Mouse (Mus musculus): Measurements from ENCODE around the gene Rptor.

The Rptor gene

DNA sequence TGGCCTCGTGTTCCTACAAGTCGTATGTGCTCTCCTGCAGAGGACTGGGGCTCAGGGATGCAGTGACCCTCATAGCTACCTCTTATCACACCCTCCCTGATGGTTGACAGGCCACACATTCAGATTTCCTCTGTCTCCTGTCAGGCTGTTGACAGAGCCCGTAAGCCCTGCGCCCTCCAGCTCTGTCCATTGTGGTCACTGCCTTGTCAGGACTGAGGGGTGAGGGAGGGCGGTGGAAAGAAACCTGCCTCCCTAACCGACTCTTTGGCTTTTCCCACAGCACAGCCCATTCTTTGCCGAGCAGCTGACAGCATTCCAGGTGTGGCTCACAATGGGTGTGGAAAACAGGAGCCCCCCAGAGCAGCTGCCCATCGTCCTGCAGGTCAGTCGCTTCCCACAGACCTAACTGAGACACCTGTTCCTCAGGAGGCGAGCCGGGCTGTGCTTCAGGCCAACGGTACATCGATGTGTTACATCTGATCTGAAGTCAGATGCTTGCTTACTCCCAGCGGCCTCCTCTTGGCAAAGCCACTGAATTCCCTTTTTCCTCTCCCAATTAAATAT is 214.2 kb downstream of the Rptor start:
- DNase-seq, result no peak

DNA sequence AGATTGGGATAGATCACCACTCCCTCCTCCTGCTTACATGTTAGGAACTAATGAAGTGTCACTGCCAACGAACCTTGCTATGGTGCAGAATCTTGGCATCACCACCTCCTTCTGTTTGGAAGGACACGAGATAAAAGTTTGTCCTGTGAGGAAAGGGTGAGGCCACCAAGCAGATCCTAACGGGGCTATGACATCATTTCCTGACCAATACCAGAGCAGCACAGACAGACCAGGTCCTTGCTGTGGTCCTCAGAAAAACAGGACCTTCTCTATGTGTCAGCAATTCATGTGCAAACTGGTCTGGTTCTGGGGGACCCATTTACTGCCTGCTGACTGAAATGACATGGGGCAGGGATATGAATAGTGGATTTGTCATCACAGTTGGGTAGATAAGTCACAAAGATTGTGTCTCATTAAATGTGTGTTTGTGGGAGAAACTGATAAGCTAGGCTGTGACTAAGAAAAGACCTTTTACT is 214.7 kb downstream of the Rptor start:
- no peak for DNase-seq

DNA sequence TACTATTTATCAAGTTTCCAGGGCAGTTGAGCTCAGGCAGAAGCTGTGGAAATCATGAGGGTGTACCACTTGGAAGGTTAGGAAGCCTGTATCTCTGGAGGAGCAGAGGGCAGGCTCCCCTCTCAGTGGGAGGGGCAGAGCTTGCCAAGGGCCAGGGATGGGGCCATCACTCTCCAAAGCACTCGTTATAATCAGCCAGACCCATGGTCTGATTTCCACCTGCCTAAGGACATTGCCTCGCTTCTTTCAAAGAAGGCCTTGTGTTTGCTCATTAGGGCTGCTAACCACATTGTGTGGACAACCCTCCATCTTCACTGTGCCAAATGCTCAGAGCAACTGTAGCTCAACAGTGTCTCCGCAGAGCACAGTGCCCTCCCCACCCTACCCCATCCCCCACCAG is 215.2 kb downstream of the Rptor start:
- no peak for DNase-seq

DNA sequence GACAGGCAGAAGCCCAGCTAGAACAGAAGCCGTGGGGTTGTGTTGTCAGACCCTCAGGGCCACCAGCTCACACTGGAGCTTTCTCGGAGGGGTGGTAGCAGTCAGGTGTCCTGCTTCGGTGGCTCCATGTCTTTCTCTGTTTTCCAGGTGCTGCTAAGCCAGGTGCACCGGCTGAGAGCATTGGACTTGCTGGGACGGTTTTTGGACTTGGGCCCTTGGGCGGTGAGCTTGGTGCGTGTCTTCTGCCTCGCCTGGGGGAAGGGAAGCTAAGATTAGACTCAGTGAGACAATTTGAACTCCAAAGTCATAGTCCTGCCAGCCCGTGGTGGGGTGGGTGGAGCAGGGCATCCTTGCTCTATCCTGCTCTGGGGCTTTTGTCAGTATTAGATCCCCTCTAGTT is 218.8 kb downstream of the Rptor start:
- DNase-seq, result no peak

DNA sequence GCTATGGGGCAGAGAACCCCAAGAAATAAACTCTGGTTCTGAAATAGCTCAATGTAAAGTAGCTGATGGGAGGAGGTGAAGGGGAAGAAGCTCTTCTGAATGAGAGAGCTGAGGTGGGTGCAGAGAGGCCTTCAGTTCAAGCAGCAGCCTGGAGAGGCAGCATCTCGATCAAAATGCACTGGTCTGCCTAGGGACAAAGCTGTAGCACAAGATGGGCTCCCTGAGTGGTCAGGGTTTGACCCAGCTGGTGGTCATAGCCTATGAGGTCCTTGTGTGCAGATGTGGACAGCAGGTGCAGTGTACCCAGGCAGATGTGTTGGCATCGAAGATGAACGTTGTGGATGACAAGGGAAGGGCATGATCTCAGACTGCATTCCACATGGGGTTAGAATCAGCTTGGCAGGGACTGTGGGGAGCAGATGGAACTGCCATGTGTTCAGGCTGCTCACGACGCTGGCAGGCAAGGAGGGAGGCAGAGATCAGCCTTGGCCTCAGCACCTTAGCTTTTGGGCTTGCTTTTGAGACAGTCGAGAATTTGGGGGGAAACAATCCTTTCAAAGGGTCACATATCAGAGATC is 221.5 kb downstream of the Rptor start:
- no peak for DNase-seq

DNA sequence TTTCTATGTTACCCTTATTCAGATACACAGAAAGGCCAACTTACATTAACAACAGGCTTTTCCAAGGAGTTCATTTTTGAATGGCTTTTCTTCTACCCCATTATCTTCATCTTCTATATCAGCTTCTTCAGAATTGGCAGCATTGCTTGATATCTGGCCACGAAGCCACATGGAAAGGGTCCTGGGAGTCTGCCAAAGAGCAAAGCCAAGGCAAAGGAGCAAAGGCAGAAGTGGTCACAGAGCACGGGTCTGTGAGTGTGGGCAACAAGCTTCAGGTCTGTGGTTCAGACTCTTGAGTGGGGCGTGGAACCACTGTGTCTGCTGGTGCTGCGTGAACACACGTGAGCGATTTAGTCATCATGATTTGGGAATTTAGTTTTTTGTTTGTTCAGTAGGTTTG is 223.1 kb downstream of the Rptor start:
- no peak for DNase-seq

DNA sequence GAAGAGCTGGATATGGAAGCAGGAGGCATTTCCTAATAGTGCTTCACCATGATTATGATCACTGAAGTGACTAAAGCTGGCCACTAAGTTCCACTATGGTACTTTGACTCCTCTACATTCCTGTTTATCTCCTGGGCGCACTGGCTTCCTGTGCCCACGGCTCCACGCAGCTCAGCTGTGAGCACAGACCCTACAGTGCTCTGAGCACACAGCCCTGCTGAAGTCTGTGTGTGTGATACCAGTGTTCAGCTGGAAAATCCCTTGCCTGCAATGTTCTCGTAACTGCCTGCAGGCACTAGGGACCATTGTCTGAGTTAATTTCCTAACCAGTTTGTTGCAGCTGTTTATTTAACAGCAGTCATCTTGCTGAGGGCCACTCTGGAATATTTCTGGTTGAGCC is 223.5 kb downstream of the Rptor start:
- no peak for DNase-seq

DNA sequence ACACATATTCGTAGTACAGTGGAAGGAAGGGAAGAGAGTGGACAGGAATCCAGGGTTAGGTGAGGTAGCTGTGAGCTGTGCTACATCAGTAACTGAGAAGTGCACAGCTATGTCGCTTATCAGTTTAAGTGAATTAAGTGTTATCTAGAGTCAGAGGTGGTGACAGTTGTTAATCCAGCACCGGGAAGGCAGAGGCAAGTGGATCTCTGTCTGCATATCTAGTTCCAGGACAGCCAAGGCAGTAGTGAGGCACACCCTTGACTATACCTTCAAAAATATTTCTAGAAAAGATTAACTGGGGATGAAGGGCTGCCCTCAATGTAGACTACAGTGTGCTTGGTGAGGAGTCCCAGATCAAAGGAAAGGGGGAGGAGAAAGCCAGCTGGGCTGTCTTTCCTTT is 226.4 kb downstream of the Rptor start:
- DNase-seq, result no peak

DNA sequence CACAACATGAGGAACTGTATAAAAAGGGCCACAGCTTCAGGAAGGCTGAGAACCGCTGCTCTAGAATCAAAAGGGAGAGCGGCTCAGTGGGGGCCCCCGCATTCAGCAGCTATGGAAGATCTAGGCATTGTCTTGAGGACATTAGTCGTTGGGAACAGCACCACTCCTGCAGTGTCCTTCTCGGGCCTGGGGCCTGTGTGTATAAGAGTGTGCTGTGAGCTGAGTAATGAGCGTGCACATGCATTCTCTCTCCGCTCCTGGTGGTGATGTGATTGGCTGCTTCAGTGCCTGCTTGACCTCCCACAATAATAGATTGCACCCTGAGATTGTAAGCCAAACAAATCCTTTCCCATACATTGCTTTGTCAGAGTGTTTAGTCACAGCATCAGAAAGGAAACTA is 229.0 kb downstream of the Rptor start:
- DNase-seq, result no peak

DNA sequence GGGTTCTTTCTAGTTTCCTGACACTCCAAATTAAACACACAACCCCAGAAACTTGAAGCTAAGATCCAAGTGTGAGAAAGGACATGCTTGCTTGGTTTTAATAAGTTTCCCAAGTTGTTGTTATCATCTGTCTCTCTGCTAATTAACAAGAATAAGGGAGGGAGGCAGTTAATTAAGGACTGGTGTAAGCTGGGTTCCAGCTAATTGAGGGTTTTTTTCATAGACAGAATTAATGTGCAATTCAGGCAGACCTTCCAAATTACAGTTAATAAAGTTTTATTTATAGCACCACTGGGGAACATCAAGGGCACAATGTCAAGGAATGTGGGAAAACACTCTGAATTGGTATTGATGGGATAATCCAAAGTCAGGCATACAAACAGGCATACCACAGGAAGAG is 230.6 kb downstream of the Rptor start:
- DNase-seq, result no peak

DNA sequence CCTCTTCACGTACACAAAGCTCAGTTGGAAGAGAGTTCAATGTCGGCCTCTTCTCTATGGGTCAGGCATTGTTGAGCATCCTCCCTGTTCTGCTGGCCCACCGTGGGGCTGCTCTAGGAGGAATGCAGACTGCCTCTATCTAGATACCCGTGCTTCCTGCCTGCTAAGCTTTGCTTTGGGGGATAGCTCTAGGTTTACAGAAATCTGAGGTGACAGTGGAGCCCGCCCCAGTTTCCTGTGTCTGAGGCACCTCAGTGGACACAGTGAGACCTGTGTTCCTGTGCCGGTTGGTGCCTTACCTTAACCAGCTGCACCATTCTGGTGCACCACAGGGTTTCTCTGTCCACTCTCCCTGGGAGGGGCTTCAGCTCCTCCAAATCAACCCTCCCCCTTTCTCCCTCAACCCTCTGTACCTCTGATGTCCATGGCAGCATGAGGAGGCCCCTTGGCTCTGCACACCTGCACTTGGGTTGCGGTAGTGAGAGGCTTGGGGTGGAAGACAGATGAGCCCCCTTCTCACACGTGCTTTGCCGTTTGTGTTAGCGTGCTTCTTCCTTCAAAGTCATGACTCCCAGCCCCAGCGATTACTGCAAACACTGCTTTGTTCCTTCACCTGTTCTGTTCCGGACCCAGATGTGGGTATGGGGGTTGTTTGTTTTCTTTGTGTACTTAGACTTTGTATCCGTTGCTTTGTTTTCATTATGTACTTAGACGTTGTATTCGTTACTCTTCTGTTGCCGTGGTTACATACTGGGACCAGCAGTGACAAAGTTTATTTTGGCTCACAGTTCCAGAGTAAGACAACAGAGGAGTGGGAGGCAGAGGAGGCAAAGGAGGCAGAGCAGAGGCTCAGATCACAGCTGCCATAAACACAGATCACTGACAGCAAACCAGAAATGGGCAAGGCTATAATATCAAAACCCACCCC is 231.4 kb downstream of the Rptor start:
- DNase-seq, result no peak

DNA sequence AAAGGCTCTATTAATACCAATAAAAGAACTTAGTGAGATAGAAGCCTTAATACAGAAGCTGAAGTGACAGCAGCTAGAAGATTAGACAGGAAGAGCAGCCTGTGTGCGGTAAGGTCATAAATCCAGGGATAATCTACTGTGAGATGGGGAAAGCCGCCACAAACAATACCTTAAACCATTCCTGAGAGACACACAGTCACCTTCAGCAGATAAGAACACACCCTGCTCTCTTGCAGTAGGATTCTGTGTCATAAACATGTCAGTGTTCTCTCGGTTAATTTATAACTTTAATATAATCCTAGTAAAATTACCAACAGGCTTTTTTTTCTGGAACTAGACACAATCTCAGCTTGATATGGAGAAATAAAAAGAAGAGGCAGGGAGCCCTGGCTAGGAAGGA is 233.6 kb downstream of the Rptor start:
- no peak for DNase-seq

DNA sequence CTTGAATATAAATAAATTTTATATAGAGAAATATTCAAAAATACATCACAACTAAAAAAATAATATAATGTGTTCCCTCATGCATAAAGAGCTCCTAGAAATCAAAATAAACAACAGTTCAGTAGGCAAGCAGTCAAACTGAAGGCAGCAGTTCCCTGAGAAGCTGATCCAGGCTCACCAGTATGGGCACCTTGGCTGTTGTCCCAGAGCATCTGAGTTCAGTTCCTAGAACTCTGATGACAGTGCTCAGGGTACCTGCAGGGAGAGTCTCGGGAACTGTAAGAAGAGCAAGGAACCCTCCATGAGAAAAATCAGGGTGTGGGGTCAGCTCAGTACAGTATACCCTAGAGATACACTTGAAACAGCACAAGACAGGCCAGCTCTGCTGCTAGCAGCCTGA is 235.1 kb downstream of the Rptor start:
- no peak for DNase-seq

DNA sequence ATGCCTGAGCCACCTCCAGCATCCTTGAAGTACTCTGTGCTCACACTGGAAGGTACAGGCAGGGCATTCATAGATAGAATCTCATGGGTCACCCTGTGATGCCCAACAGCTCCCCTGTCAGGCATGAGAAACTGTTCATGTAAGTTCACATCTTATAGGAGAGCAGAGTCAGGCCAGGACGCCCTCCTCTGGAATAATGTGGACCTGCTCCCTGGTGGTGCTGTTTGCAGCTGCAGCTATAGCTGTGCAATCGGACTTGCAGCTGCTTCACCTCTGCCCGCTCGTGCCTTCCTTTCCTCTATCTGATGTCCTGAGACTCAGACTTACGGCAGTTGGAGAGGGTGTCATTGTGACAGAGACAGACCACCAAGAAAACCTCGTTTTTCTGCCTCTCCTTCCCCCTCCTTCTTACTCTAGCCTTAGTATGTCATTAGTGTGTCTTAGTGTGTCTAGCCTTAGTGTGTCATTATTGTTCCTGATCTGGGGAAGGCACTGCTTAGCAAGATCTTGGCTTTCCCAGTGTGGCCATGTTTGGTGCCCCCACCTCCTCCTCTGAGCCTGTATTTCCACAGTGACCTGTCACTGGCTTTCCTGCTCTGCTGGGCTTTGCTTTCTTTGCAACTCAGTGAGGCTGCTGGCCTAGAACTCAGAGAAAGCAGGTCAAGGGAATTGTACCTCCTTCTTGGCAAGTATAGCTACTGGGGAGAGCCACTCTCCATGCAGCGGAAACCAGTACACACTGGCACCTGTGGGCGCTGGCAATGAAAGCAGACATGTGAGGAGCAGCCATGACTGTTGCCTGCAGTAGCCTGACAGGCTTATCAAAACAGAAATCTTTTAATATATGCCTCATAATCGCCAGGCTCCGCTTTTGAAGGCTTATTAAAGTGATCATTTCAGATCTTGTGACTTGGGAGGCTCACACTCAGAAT is 237.0 kb downstream of the Rptor start:
- no peak for DNase-seq

DNA sequence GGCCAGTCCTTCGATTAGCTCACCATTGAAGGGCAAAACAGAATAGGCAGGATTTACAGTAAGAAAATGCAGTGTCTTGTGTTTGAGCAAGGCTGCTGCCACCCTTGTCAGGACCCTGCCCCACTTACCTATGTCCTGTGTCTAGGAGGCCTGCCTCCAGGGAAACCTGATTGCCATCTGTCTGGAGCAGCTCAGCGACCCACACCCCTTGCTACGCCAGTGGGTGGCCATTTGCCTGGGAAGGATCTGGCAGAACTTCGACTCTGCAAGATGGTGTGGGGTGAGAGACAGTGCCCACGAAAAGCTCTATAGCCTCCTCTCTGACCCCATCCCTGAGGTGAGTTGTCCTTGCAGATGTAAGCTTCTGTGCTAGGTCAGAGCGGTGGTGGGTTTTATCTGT is 243.9 kb downstream of the Rptor start:
- DNase-seq, result no peak

DNA sequence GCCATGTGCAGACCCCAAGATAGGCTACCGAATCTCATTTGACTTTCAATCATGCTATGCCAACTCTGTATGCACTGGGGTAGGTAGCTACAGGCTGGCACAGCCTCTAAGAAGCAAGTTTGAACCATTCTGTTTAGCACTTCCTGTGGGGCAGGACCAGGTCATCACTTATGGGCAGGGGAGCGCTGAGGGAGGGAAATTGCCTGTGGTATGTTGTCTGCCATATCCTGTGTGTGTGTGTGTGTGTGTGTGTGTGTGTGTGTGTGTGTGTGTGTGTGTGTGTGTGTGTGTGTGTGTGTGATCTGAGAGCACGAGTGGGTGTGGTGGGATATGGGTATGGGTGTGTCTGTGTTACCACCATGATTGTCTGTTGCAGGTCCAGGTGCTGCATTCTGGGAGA is 244.4 kb downstream of the Rptor start:
- no peak for DNase-seq

DNA sequence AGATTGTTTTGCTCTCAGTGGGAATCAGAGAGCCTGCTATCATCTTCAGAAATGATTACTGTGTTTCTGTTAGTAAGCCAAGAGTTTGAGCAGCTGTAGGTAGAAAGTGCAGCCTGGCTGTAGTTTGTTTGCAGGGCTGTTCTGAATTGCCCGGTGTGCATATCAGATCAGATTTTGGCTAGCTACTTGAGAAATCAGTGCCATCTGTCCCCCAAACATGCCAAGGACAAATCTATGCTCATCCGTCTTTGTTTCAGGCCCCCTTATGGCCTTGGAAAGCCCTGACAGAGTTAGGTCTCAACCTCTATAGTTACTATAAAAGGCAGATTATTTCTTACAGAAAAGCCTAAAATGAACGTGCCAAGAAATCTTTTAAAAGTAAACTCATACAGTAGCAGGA is 244.9 kb downstream of the Rptor start:
- DNase-seq, result no peak

DNA sequence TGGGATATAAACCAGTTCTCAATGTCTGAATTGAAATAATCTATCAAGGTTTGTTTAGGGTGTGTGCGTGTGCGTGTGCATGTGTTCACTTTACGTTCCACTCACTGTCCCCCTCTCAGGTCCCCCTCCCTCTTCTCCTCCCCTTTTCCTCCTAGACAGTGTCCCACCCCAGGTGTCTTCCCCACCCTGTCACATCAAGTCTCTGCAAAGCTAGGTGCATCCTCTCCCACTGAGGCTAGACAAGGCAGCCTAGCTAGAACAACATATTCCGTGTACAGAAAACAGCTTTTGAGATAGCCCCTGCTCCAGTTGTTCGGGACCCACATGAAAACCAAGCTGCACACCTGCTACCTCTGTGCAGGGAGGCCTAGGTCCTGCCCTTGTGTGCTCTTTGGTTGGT is 245.5 kb downstream of the Rptor start:
- DNase-seq, result no peak

DNA sequence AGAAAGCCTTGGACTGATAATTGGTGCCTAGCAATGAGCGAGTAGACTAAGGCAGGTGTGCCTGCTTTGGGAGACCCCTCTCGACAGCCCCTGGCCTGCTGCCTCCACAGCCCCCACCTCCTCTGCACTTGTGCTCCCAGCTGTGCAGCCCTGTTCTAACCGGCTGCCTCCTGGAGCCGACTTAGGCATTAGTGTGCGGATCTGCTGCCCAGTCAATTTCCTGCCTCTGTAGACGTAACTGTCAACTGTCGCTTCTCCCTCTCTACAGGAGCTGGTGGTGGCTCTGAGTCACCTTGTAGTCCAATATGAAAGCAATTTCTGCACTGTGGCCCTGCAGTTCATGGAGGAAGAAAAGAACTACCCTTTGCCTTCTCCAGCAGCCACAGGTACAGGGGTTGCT is 253.3 kb downstream of the Rptor start:
- DNase-seq, result no peak

DNA sequence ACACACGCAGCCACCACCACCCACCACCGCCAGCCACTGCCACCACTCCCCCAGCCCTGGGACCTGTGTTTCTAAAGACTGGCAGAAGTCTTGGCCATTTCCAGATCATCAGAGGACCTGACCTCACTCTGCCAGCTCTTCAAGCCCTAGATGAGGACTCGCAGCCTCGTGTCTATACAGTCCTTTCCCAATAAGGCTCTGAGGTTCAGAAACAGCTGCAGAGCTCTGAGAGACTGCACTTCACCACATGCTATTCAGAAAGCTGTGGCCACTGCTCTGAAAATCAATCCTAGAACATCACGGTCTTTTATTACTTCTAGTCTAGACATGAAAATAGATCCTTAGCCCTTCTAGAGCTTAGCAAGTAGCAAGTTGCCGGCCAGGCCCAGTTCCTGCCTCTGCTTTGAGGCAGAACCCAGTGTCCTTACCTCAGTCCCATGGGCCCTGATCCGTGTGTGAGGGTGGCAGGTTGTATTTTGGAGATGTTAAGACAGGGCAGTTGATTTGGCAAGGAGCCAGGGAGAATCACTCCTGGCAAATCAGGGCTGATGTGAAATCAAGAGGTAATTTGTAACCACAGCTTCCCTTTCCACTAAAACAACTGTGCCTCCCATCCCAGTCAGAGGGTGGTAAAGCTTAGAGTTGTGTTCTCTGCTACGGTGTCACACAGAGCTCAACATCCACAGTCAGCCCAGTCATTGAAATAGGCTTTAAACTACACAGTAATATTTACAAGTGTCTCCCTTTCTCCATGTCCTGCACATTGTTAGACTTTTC is 260.0 kb downstream of the Rptor start:
- DNase-seq, result no peak

DNA sequence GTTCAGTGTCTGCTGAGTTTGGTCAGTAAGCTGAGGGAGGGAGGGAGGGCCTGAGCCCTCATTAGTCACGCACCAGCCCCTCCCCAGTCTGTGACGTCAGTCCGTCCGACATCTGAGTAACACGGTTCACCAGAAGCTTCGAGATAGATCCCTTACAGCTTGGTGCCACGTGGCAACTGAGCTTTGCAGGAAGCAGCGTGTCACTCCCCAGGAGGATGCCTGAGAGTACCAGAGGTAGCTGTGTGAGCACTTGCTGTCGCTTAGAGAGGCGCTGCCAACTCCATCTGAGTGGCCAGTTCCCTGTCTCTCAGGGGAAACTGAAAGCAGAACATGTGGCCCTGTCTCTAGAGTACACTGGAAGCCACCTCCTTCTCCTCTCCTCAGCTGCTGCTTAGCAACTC is 260.7 kb downstream of the Rptor start:
- DNase-seq, result no peak

DNA sequence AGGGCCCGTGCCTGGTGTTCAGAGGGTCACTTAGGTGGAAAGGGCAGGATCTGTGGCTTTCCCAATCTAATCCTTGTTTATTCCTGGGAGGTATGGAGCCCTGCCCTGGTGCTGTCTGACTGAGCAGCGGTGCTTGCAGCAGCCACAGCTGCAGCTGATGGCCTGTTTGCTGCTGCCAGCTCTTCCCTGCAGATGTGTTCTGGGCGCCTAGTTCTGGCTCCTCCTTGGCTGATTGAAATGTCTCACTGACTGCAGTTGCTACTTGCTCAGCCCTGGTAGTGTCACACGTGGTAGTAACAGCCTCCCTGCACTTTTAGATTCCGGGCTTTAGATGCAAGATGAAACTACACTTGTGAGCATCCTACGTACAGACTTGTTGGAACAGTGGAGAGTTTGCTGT is 264.1 kb downstream of the Rptor start:
- DNase-seq, result no peak

All from right cerebral cortex, postnatal 4 days (tissue).